Comparison of ENCODE assay signal across 8 mouse cellular contexts in the genomic region with DNA sequence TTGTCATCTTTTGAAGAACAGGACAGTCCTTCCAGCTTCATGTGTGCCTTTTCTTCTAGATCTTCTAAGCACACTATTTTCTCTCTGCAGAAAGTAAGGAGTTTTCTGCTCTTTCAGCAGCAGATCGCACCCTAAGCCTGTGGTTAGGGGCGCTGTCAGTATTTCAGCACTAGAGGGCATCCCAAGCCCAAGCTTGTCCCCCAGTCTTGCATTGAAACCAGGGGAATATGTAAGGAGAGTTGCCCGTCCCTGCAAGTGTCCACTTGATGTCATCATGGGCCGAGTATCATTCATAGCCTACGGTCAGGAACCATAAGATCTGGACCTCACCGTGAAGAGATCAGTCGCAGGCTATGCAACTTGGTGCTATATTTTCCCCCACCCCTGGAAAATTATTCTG. TPM values are rescaled to one million over a fixed set of nuclear protein-coding genes. Genes with fewer than 3 reads are reported as not detected.
A peak's percentile ranks its signal among the peaks of the same experiment; 100 is the strongest.
DNase-seq lines count a peak whose midpoint lies in the region; ATAC-seq and TF ChIP-seq lines count a peak whose summit lies in the region.

No protein-coding gene starts in this region.

- no peak overlapping the region for H3K4me2 ChIP-seq in heart, embryonic 15.5 days
- no peak overlapping the region for H3K4me2 ChIP-seq in stomach, embryonic 16.5 days (ENCODE audit: low read depth, low read length)

- H3K9me3 ChIP-seq in heart, embryonic 15.5 days (replicated peaks): no peaks in the 10 kb centered on the region
- no peaks in the 10 kb centered on the region for H3K9me3 ChIP-seq in heart, embryonic 10.5 days
- H3K9me3 ChIP-seq in E14TG2a.4 (ENCODE audit: low read length): no peaks in the 10 kb centered on the region
- no peaks in the 10 kb centered on the region; the same call in 1 of the 2 replicates for H3K9me3 ChIP-seq in stomach, embryonic 16.5 days (replicated peaks; ENCODE audit: control insufficient read depth, low read length)

- H3K27me3 ChIP-seq in heart, embryonic 15.5 days: no peaks in the 10 kb centered on the region
- H3K27me3 ChIP-seq in heart, embryonic 10.5 days (ENCODE audit: insufficient read depth, poor library complexity, severe bottlenecking): peaks cover 17% of the 10 kb centered on the region; the same call in 1 of the 2 replicates
- H3K27me3 ChIP-seq in E14TG2a.4 (ENCODE audit: insufficient read depth, low read length): peaks cover 25% of the 10 kb centered on the region
- H3K27me3 ChIP-seq in stomach, embryonic 16.5 days (ENCODE audit: control insufficient read depth, insufficient read depth, low read length): no peaks in the 10 kb centered on the region

- WGBS in heart, embryonic 15.5 days: 41% methylated on average over 7 of the region's 7 CpGs
- 47% methylated on average over 7 of the region's 7 CpGs for WGBS in heart, embryonic 10.5 days
- 40% methylated on average over 7 of the region's 7 CpGs for WGBS in stomach, embryonic 16.5 days

- TF ChIP-seq CTCF in E14TG2a.4 (conservative IDR thresholded peaks at IDR 0.05; ENCODE audit: low read length): peak; percentile 42

- no peak overlapping the region for H3K9ac ChIP-seq in heart, embryonic 15.5 days
- no peak overlapping the region for H3K9ac ChIP-seq in stomach, embryonic 16.5 days (ENCODE audit: low read length)

- DNase-seq in heart, embryonic 10.5 days (ENCODE audit: low spot score): no peak
- peak; percentile 77 for DNase-seq in embryo, embryonic 10.5 days (ENCODE audit: low spot score)
- DNase-seq in kidney, postnatal 36 days: peak; percentile 20 to 55
- DNase-seq in gastrocnemius, postnatal 25 days: no peak
- DNase-seq in adrenal gland, postnatal 25 days: no peak

- ATAC-seq in heart, embryonic 15.5 days (replicated peaks; ENCODE audit: insufficient number of reproducible peaks, insufficient read depth, low FRiP score, low read depth): 0 out of 2 replicates have a peak, but pooled peaks have one; percentile 35
- ATAC-seq in stomach, embryonic 16.5 days (ENCODE audit: insufficient read depth, low FRiP score): 0 out of 2 replicates have a peak, but pooled peaks have one; percentile 40

- H3K4me3 ChIP-seq in heart, embryonic 15.5 days: no peak overlapping the region
- no peak overlapping the region for H3K4me3 ChIP-seq in heart, embryonic 10.5 days
- H3K4me3 ChIP-seq in E14TG2a.4 (replicated peaks; ENCODE audit: low read length): no peak overlapping the region
- H3K4me3 ChIP-seq in stomach, embryonic 16.5 days (replicated peaks; ENCODE audit: low read length): no peak overlapping the region

- H3K27ac ChIP-seq in heart, embryonic 15.5 days: no peak overlapping the region
- no peak overlapping the region for H3K27ac ChIP-seq in heart, embryonic 10.5 days
- no peak overlapping the region for H3K27ac ChIP-seq in stomach, embryonic 16.5 days (ENCODE audit: low read length)

- H3K4me1 ChIP-seq in heart, embryonic 15.5 days (replicated peaks): no peaks in the 10 kb centered on the region
- no peaks in the 10 kb centered on the region for H3K4me1 ChIP-seq in heart, embryonic 10.5 days
- H3K4me1 ChIP-seq in E14TG2a.4 (replicated peaks; ENCODE audit: low read depth, low read length): peaks cover 16% of the 10 kb centered on the region
- no peaks in the 10 kb centered on the region for H3K4me1 ChIP-seq in stomach, embryonic 16.5 days (ENCODE audit: control insufficient read depth, insufficient read depth, low read length)

- no peaks in the 10 kb centered on the region for H3K36me3 ChIP-seq in heart, embryonic 15.5 days
- no peaks in the 10 kb centered on the region for H3K36me3 ChIP-seq in heart, embryonic 10.5 days
- no peaks in the 10 kb centered on the region for H3K36me3 ChIP-seq in E14TG2a.4 (ENCODE audit: insufficient read depth, low read length)
- no peaks in the 10 kb centered on the region for H3K36me3 ChIP-seq in stomach, embryonic 16.5 days (ENCODE audit: control insufficient read depth, insufficient read depth, low read length)

RNA-seq across cellular contexts. Expression of gene Rbp1, which starts 4.8 kb away (rescaled TPM):
- polyA plus RNA-seq in heart, embryonic 15.5 days (2015; fragmentation: Nextera tagmentation; extraction: Ambion mirVana): 51.7 and 53.7 TPM in 2 replicates
- 25.6 and 46.6 TPM in 2 replicates for polyA plus RNA-seq in heart, embryonic 10.5 days (2016; fragmentation: Nextera tagmentation; extraction: Ambion mirVana)
- polyA plus RNA-seq in stomach, embryonic 16.5 days (2015; fragmentation: Nextera tagmentation; extraction: Ambion mirVana): 81.3 and 82.8 TPM in 2 replicates
- 1 to 10 TPM; 1.8 to 3.0 TPM for total RNA-seq in gastrocnemius, postnatal 25 days (2021)
- 2.5 and 5.2 TPM in 2 replicates for total RNA-seq in adrenal gland, postnatal 25 days (2021)

Comparison
In these comparisons a context has a peak if more than half of its experiments do, and no peak if none do; other contexts are left out.
1. DNase-seq: peak in embryo, embryonic 10.5 days (single experiment) and kidney, postnatal 36 days (2 of 2); none in heart, embryonic 10.5 days (single experiment), gastrocnemius, postnatal 25 days (single experiment) and adrenal gland, postnatal 25 days (single experiment).